Mouse (Mus musculus) midbrain, embryonic 15.5 days (tissue): ENCODE results near the gene Zfp760. TPM values are rescaled to one million over a fixed set of nuclear protein-coding genes. Genes with fewer than 3 reads are reported as not detected.

Source experiments
- ATAC-seq: fragments of 200-750 bp; cut with Nextera tagmentation; replicated peaks from 2 replicates; pipeline ENCODE4 v1.8.0; 2017; ENCODE audit warnings: moderate TSS enrichment
- H3K27ac ChIP-seq: fragments of 300-500 bp; sonication (generic); 2 replicates; pipeline ENCODE4 v1.5.1; 2015; ENCODE audit warnings: mild to moderate bottlenecking, inconsistent platforms
- H3K27me3 ChIP-seq: fragments of 300-500 bp; sonication (generic); replicated peaks from 2 replicates; pipeline ENCODE4 v1.6.1; 2015; ENCODE audit warnings: inconsistent platforms
- H3K36me3 ChIP-seq: fragments of 300-500 bp; sonication (generic); replicated peaks from 2 replicates; pipeline ENCODE4 v1.6.1; 2015; ENCODE audit warnings: inconsistent platforms
- H3K4me1 ChIP-seq: fragments of 300-500 bp; sonication (generic); 2 replicates; pipeline ENCODE4 v1.6.1; 2015; ENCODE audit warnings: inconsistent platforms
- H3K4me2 ChIP-seq: fragments of 300-500 bp; sonication (generic); 2 replicates; pipeline ENCODE4 v1.6.1; 2015; ENCODE audit warnings: inconsistent platforms, mild to moderate bottlenecking, moderate library complexity
- H3K4me3 ChIP-seq: fragments of 300-500 bp; sonication (generic); 2 replicates; pipeline ENCODE4 v1.5.1; 2015; ENCODE audit warnings: mild to moderate bottlenecking, inconsistent platforms
- H3K9ac ChIP-seq: fragments of 300-500 bp; sonication (generic); 2 replicates; pipeline ENCODE4 v1.6.1; 2015; ENCODE audit warnings: mild to moderate bottlenecking, inconsistent platforms
- H3K9me3 ChIP-seq: fragments of 300-500 bp; sonication (generic); 2 replicates; pipeline ENCODE4 v1.6.1; 2016; ENCODE audit warnings: inconsistent platforms
- WGBS: fragments of 180-500 bp; shearing (Covaris S2); methylation state at CpG from one replicate; pipeline ENCODE4 v1.1.7; 2015; ENCODE audit warnings: mixed read lengths; 5-methylcytosine and 5-hydroxymethylcytosine counted together
- polyA plus RNA-seq: library from polyadenylated mRNA; unstranded; fragments of >200 nt; fragmentation: Nextera tagmentation; extraction: Ambion mirVana; gene quantifications from 2 replicates; pipeline ENCODE4 v1.2.1, GENCODE M21; 2015

Zfp760 gene
- polyA plus RNA-seq, 1 experiment from 2014 or later: 12.1 TPM

DNA sequence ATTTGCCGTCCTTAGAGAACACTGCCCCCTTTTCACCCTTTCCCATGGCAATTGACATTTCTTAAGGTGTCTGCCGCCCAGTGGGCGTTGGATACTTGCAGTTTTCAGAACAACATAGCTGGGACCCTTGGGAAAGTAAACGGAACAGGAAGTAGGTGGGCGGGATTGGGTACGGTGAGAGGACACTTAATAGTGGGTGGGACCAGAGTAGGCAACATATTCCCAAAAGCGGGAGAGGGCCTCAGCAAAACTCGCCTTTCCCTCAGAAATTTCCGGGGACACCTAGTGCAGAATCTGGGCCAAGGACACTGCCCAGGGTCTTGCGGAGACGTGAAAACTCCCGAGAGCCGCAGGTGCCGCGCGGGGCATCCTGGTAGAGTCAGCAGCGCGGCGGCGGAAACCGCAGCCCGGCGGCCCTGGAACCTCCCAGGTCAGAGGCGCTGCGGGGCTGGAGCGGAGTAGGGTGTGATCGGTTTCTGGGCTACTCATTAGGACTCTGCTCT lies 26.0 kb downstream of the Zfp760 start:
- Histone ChIP-seq H3K27ac (peak overlapping the region; percentile 87), H3K4me3 (peak overlapping the region; percentile 91), H3K27me3 (no peaks in the 10 kb centered on the region), H3K4me2 (peak overlapping the region; percentile 46), H3K9me3 (no peaks in the 10 kb centered on the region), H3K4me1 (peaks cover 14% of the 10 kb centered on the region), H3K36me3 (0 out of 2 replicates have a peak, but pooled peaks cover 3% of the 10 kb centered on the region), H3K9ac (peak overlapping the region; percentile 85)
- ATAC-seq: peak; percentile 98
- under 1% methylated on average over 27 of the region's 27 CpGs for WGBS

DNA sequence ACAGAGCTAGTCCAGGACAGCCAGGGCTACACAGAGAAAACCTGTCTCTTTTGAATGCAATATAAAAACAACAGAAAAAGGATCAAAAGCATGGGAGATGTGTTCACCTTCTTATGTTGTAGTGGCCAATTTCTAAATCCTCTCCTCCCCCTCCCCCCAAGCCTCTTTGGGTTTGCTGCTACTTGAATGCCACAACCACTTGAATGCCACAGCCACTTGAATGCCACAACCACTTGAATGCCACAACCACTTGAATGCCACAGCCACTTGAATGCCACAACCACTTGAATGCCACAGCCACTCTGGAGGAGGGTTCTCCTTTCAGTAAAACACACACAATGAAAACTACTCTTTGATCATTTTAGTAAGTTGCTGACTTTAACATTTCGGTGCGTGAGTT lies 45.2 kb downstream of the Zfp760 start:
- 51% methylated on average over 2 of the region's 2 CpGs for whole genome bisulfite sequencing
- ATAC-seq: no peak

DNA sequence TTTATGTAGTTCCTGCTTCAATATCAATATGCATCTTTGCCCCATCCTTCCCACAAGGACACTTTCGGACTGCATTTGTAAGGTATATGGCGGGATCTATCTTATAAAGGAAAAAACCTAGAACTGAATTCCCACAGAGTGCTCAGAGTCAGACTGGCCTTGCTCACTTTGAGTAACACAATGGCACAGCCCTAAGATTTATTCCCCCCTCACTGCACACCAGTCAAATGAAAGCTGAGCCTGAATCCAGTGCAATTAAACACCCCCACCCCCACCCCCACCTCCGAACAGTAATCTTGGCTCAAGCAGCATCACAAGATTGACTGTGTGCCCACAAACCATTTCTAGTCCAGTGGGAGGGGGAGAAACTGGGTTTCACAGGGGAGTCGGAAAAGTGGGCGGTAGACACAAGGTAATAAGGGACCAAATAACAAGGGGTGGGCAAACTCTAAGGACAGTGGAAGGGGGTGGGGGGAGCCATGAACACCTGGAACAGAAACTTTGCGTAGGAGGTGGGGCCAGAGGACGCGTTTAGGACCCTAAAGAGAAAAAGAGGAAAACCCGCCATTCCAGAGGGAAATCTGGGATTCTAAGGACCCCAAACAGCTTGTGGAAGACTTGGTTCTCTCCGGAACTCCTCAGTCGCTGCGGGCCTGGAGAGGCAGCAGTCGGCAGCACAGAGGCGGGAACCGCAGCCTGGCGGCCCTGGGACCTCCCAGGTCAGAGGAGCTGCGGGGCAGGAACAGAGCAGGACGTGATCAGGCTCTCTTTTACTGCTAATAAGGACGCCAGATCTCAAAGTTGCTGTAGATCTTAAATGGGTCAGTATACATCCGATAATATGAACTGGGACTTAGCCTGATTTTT lies 46.0 kb downstream of the Zfp760 start:
- Histone ChIP-seq H3K36me3 (no peaks in the 10 kb centered on the region), H3K9me3 (no peaks in the 10 kb centered on the region), H3K27ac (no peak overlapping the region), H3K4me2 (peak overlapping the region; percentile 48), H3K4me3 (peak overlapping the region; percentile 26), H3K27me3 (no peaks in the 10 kb centered on the region), H3K9ac (0 out of 2 replicates have a peak overlapping the region, but pooled peaks have one; percentile 37), H3K4me1 (peaks cover 4% of the 10 kb centered on the region; the same call in 1 of the 2 replicates)
- 10% methylated on average over 20 of the region's 20 CpGs for WGBS
- ATAC-seq: peak; percentile 62

More for the DNA sequence above, 45.2 kb downstream of the Zfp760 start:
- Histone ChIP-seq H3K27ac (no peak overlapping the region), H3K27me3 (no peaks in the 10 kb centered on the region), H3K4me3 (no peak overlapping the region), H3K36me3 (no peaks in the 10 kb centered on the region), H3K4me2 (no peak overlapping the region), H3K9me3 (no peaks in the 10 kb centered on the region), H3K4me1 (peaks cover 4% of the 10 kb centered on the region; the same call in 1 of the 2 replicates), H3K9ac (no peak overlapping the region)

DNA sequence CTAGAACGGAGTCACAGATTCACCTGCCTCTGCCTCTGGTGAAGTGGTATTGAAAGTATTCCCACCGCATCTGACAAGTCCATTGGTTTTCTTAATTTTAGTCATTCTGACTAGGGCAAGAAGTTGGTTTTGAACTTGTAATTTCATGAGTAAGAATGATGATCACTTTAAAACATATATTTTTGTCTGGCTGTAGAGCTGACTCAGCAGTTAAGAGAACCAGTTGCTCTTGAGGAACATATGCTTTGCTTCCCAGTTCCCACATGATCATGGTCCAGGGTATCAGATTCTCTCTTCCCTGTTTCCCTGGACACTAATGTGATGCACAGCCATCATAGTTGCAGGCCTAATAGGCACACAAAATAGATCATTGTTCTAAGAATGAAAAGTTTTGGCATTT lies 62.8 kb downstream of the Zfp760 start:
- H3K27ac ChIP-seq: no peak overlapping the region
- ATAC-seq: no peak
- H3K9ac ChIP-seq: no peak overlapping the region
- no peak overlapping the region for H3K4me2 ChIP-seq
- H3K4me3 ChIP-seq: no peak overlapping the region
- H3K9me3 ChIP-seq: no peaks in the 10 kb centered on the region
- H3K27me3 ChIP-seq: no peaks in the 10 kb centered on the region
- H3K36me3 ChIP-seq: no peaks in the 10 kb centered on the region
- no peaks in the 10 kb centered on the region for H3K4me1 ChIP-seq
- 84% methylated on average over 2 of the region's 2 CpGs for WGBS

Other genes starting within 250 kb of the Zfp760 start
- 10.5 and 11.1 TPM in 2 replicates for gene Zfp53, start 218.7 kb upstream of the Zfp760 start, polyA plus RNA-seq
- gene Zfp52, start 172.2 kb upstream of the Zfp760 start, polyA plus RNA-seq: 1.8 TPM in 2 replicates
- 18.3 and 20.5 TPM in 2 replicates for gene Zfp948, start 140.7 kb upstream of the Zfp760 start, polyA plus RNA-seq
- gene Zfp983, start 57.1 kb upstream of the Zfp760 start, polyA plus RNA-seq: 13.3 and 13.9 TPM in 2 replicates
- gene Gm10226, start 15.9 kb upstream of the Zfp760 start, polyA plus RNA-seq: 17.8 and 20.0 TPM in 2 replicates
- gene Zfp229, start 23.1 kb downstream of the Zfp760 start, polyA plus RNA-seq: 10.0 and 10.7 TPM in 2 replicates
- 1.5 and 2.1 TPM in 2 replicates for gene Zfp820, start 138.0 kb downstream of the Zfp760 start, polyA plus RNA-seq
- 8.9 and 9.6 TPM in 2 replicates for gene Zfp995, start 202.2 kb downstream of the Zfp760 start, polyA plus RNA-seq